Mouse (Mus musculus) cerebellum, postnatal 36 days (tissue): ENCODE data around the gene Rock2.

Experiments used
- DNase-seq, 2 experiments: peaks; one replicate each; pipeline ENCODE4 v3.0.0; 2021 to 2022; ENCODE audit warnings: mixed read lengths in 2 of 2

The Rock2 gene

GRCm38 (mm10) chr12:16894396-16895220 lies at the start of gene Rock2:
Gene Rock2 (plus strand): TSS chr12:16894895.
- DNase-seq: peak; percentile 84 to 89

- no peak for DNase-seq
Measured at GRCm38 (mm10) chr12:16847204-16847792, 47.4 kb upstream of the Rock2 start.

GRCm38 (mm10) chr12:16848501-16848900 lies 46.2 kb upstream of the Rock2 start:
- DNase-seq: no peak

- no peak for DNase-seq
Measured at GRCm38 (mm10) chr12:16849821-16850220, 44.9 kb upstream of the Rock2 start.

GRCm38 (mm10) chr12:16850431-16851375 lies 44.0 kb upstream of the Rock2 start:
- DNase-seq: peak; percentile 76 to 78

- peak; percentile 40 to 44 for DNase-seq
Measured at GRCm38 (mm10) chr12:16853431-16854165, 41.1 kb upstream of the Rock2 start.

GRCm38 (mm10) chr12:16855632-16856305 lies 38.9 kb upstream of the Rock2 start:
- peak; percentile 56 to 59 for DNase-seq

- DNase-seq: no peak
Measured at GRCm38 (mm10) chr12:16856306-16856679, 38.4 kb upstream of the Rock2 start.

GRCm38 (mm10) chr12:16858081-16858480 lies 36.6 kb upstream of the Rock2 start:
- DNase-seq: no peak

GRCm38 (mm10) chr12:16859781-16860180 lies 34.9 kb upstream of the Rock2 start:
- no peak for DNase-seq

- no peak for DNase-seq
Measured at GRCm38 (mm10) chr12:16860533-16860932, 34.2 kb upstream of the Rock2 start.

- DNase-seq: no peak
Measured at GRCm38 (mm10) chr12:16860961-16861360, 33.7 kb upstream of the Rock2 start.

GRCm38 (mm10) chr12:16864477-16864876 lies 30.2 kb upstream of the Rock2 start:
- DNase-seq: no peak

- DNase-seq: no peak
Measured at GRCm38 (mm10) chr12:16865871-16866270, 28.8 kb upstream of the Rock2 start.

GRCm38 (mm10) chr12:16866460-16866859 lies 28.2 kb upstream of the Rock2 start:
- no peak for DNase-seq

GRCm38 (mm10) chr12:16867306-16867705 lies 27.4 kb upstream of the Rock2 start:
- no peak for DNase-seq

GRCm38 (mm10) chr12:16868618-16869017 lies 26.1 kb upstream of the Rock2 start:
- no peak for DNase-seq

GRCm38 (mm10) chr12:16869091-16869778 lies 25.5 kb upstream of the Rock2 start:
- DNase-seq: no peak

GRCm38 (mm10) chr12:16869870-16870404 lies 24.8 kb upstream of the Rock2 start:
- no peak for DNase-seq

- peak; percentile 73 to 75 for DNase-seq
Measured at GRCm38 (mm10) chr12:16870405-16871068, 24.2 kb upstream of the Rock2 start.
